Mouse (Mus musculus) liver, embryonic 11.5 days (tissue): Measurements from ENCODE around the gene Ltb4r1. TPM values are rescaled to one million over a fixed set of nuclear protein-coding genes. Genes with fewer than 3 reads are reported as not detected.

Experiments used
- ATAC-seq: fragments of 200-750 bp; cut with Nextera tagmentation; replicated peaks from 2 replicates; pipeline ENCODE4 v1.8.0; 2017; ENCODE audit warnings: moderate number of reproducible peaks, mild to moderate bottlenecking, moderate TSS enrichment, moderate library complexity; ENCODE audit not compliant: low FRiP score
- DNase-seq: peaks from one replicate; pipeline ENCODE4 v3.0.0-alpha.2; 2017; ENCODE audit warnings: low spot score
- H3K27ac ChIP-seq: fragments of 300-500 bp; sonication (generic); 2 replicates; pipeline ENCODE4 v1.5.1; 2014; ENCODE audit warnings: mild to moderate bottlenecking, low read depth, low read length, control low read depth
- H3K27me3 ChIP-seq: fragments of 300-500 bp; sonication (generic); replicated peaks from 2 replicates; pipeline ENCODE4 v1.6.1; 2014; ENCODE audit warnings: low read length, mixed read lengths; ENCODE audit not compliant: control insufficient read depth, insufficient read depth
- H3K36me3 ChIP-seq: fragments of 300-500 bp; sonication (generic); 2 replicates; pipeline ENCODE4 v1.6.1; 2014; ENCODE audit warnings: mild to moderate bottlenecking, low read length, moderate library complexity, mixed read lengths; ENCODE audit not compliant: control insufficient read depth, insufficient read depth
- H3K4me1 ChIP-seq: fragments of 300-500 bp; sonication (generic); replicated peaks from 2 replicates; pipeline ENCODE4 v1.6.1; 2014; ENCODE audit warnings: low read length, mixed read lengths; ENCODE audit not compliant: control insufficient read depth, insufficient read depth
- H3K4me2 ChIP-seq: fragments of 300-500 bp; sonication (generic); 2 replicates; pipeline ENCODE4 v1.6.1; 2014; ENCODE audit warnings: mild to moderate bottlenecking, control low read depth, moderate library complexity
- H3K4me3 ChIP-seq: fragments of 300-500 bp; sonication (generic); 2 replicates; pipeline ENCODE4 v1.5.1; 2014; ENCODE audit warnings: low read depth, low read length, control low read depth
- H3K9ac ChIP-seq: fragments of 300-500 bp; sonication (generic); 2 replicates; pipeline ENCODE4 v1.6.1; 2014; ENCODE audit warnings: low read depth, low read length, control low read depth
- H3K9me3 ChIP-seq: fragments of 300-500 bp; sonication (generic); 2 replicates; pipeline ENCODE4 v1.6.1; 2016; ENCODE audit warnings: low read length, inconsistent platforms, mixed read lengths; ENCODE audit not compliant: control insufficient read depth
- WGBS: fragments of 180-500 bp; shearing (Covaris S2); extraction: QIAGEN DNeasy Blood & Tissue Kit; methylation state at CpG from one replicate; pipeline ENCODE4 v1.1.7; 2014; 5-methylcytosine and 5-hydroxymethylcytosine counted together
- polyA plus RNA-seq: library from polyadenylated mRNA; unstranded; fragments of >200 nt; fragmentation: Nextera tagmentation; extraction: Ambion mirVana; gene quantifications from 2 replicates; pipeline ENCODE4 v1.2.1, GENCODE M21; 2014

Ltb4r1 gene
- polyA plus RNA-seq, 1 experiment from 2014 or later = 1.6 TPM

GRCm38 (mm10) chr14:55723433-55723832 is 42.3 kb upstream of the Ltb4r1 start:
- Histone ChIP-seq H3K4me3 (no peak overlapping the region), H3K27ac (no peak overlapping the region), H3K9ac (no peak overlapping the region), H3K27me3 (no peaks in the 10 kb centered on the region), H3K9me3 (no peaks in the 10 kb centered on the region), H3K4me1 (peaks cover 8% of the 10 kb centered on the region), H3K36me3 (peaks cover 5% of the 10 kb centered on the region; the same call in 1 of the 2 replicates), H3K4me2 (no peak overlapping the region)
- no peak for ATAC-seq
- WGBS = 86% methylated on average over 7 of the region's 7 CpGs
- no peak for DNase-seq

GRCm38 (mm10) chr14:55724411-55724871 is 41.3 kb upstream of the Ltb4r1 start:
- Histone ChIP-seq H3K4me3 (no peak overlapping the region), H3K36me3 (0 out of 2 replicates have a peak, but pooled peaks cover 1% of the 10 kb centered on the region), H3K4me1 (peaks cover 8% of the 10 kb centered on the region), H3K9me3 (no peaks in the 10 kb centered on the region), H3K4me2 (no peak overlapping the region), H3K27me3 (no peaks in the 10 kb centered on the region), H3K9ac (no peak overlapping the region), H3K27ac (no peak overlapping the region)
- WGBS = 51% methylated on average over 8 of the region's 8 CpGs
- DNase-seq (no peak), ATAC-seq (no peak)

GRCm38 (mm10) chr14:55726261-55726660 is 39.5 kb upstream of the Ltb4r1 start:
- Histone ChIP-seq H3K27ac (no peak overlapping the region), H3K4me3 (no peak overlapping the region), H3K4me1 (peaks cover 7% of the 10 kb centered on the region; the same call in 1 of the 2 replicates), H3K27me3 (no peaks in the 10 kb centered on the region), H3K36me3 (no peaks in the 10 kb centered on the region), H3K9ac (no peak overlapping the region), H3K9me3 (no peaks in the 10 kb centered on the region), H3K4me2 (no peak overlapping the region)
- no peak for ATAC-seq
- no peak for DNase-seq

- ATAC-seq = no peak
- DNase-seq = no peak
- WGBS = 61% methylated on average over 8 of the region's 8 CpGs
- peaks cover 4% of the 10 kb centered on the region; the same call in 1 of the 2 replicates for H3K4me1 ChIP-seq
- no peaks in the 10 kb centered on the region for H3K27me3 ChIP-seq
- H3K9ac ChIP-seq = no peak overlapping the region
- H3K36me3 ChIP-seq = no peaks in the 10 kb centered on the region
- no peak overlapping the region for H3K4me3 ChIP-seq
- no peak overlapping the region for H3K4me2 ChIP-seq
- H3K27ac ChIP-seq = no peak overlapping the region
- H3K9me3 ChIP-seq = no peaks in the 10 kb centered on the region
Measured at GRCm38 (mm10) chr14:55727889-55728685, 37.7 kb upstream of the Ltb4r1 start.

- Histone ChIP-seq H3K4me1 (no peaks in the 10 kb centered on the region), H3K4me2 (no peak overlapping the region), H3K36me3 (no peaks in the 10 kb centered on the region), H3K9ac (no peak overlapping the region), H3K4me3 (no peak overlapping the region), H3K27me3 (no peaks in the 10 kb centered on the region), H3K27ac (no peak overlapping the region), H3K9me3 (no peaks in the 10 kb centered on the region)
- 70% methylated on average over 7 of the region's 7 CpGs for WGBS
- ATAC-seq (no peak), DNase-seq (no peak)
Measured at GRCm38 (mm10) chr14:55730116-55730515, 35.6 kb upstream of the Ltb4r1 start.

GRCm38 (mm10) chr14:55730531-55731032 is 35.2 kb upstream of the Ltb4r1 start:
- H3K4me2 ChIP-seq = no peak overlapping the region
- H3K4me3 ChIP-seq = no peak overlapping the region
- no peaks in the 10 kb centered on the region for H3K4me1 ChIP-seq
- ATAC-seq = no peak
- no peaks in the 10 kb centered on the region for H3K27me3 ChIP-seq
- no peak overlapping the region for H3K27ac ChIP-seq
- no peak overlapping the region for H3K9ac ChIP-seq
- H3K9me3 ChIP-seq = no peaks in the 10 kb centered on the region
- WGBS = 72% methylated on average over 7 of the region's 7 CpGs
- DNase-seq = no peak
- no peaks in the 10 kb centered on the region for H3K36me3 ChIP-seq

- H3K27me3 ChIP-seq = no peaks in the 10 kb centered on the region
- H3K4me3 ChIP-seq = no peak overlapping the region
- H3K9ac ChIP-seq = no peak overlapping the region
- WGBS = 64% methylated on average over 10 of the region's 10 CpGs
- H3K36me3 ChIP-seq = peaks cover 3% of the 10 kb centered on the region; the same call in 1 of the 2 replicates
- ATAC-seq (no peak), DNase-seq (no peak)
- H3K9me3 ChIP-seq = no peaks in the 10 kb centered on the region
- H3K27ac ChIP-seq = no peak overlapping the region
- H3K4me1 ChIP-seq = no peaks in the 10 kb centered on the region
- no peak overlapping the region for H3K4me2 ChIP-seq
Measured at GRCm38 (mm10) chr14:55733889-55734288, 31.9 kb upstream of the Ltb4r1 start.

GRCm38 (mm10) chr14:55734869-55735268 is 30.9 kb upstream of the Ltb4r1 start:
- no peaks in the 10 kb centered on the region for H3K4me1 ChIP-seq
- no peak overlapping the region for H3K27ac ChIP-seq
- DNase-seq (no peak), ATAC-seq (no peak)
- H3K4me2 ChIP-seq = no peak overlapping the region
- H3K9ac ChIP-seq = no peak overlapping the region
- H3K9me3 ChIP-seq = no peaks in the 10 kb centered on the region
- 73% methylated on average over 7 of the region's 7 CpGs for WGBS
- H3K27me3 ChIP-seq = no peaks in the 10 kb centered on the region
- peaks cover 10% of the 10 kb centered on the region; the same call in 1 of the 2 replicates for H3K36me3 ChIP-seq
- no peak overlapping the region for H3K4me3 ChIP-seq

- no peak overlapping the region for H3K4me2 ChIP-seq
- H3K27ac ChIP-seq = no peak overlapping the region
- no peaks in the 10 kb centered on the region for H3K9me3 ChIP-seq
- 55% methylated on average over 3 of the region's 3 CpGs for WGBS
- ATAC-seq = no peak
- DNase-seq = no peak
- H3K4me3 ChIP-seq = no peak overlapping the region
- H3K4me1 ChIP-seq = no peaks in the 10 kb centered on the region
- no peak overlapping the region for H3K9ac ChIP-seq
- H3K27me3 ChIP-seq = no peaks in the 10 kb centered on the region
- peaks cover 14% of the 10 kb centered on the region; the same call in 1 of the 2 replicates for H3K36me3 ChIP-seq
Measured at GRCm38 (mm10) chr14:55735334-55735733, 30.4 kb upstream of the Ltb4r1 start.
